ENCODE assay signal across 10 mouse cellular contexts in the genomic region with DNA sequence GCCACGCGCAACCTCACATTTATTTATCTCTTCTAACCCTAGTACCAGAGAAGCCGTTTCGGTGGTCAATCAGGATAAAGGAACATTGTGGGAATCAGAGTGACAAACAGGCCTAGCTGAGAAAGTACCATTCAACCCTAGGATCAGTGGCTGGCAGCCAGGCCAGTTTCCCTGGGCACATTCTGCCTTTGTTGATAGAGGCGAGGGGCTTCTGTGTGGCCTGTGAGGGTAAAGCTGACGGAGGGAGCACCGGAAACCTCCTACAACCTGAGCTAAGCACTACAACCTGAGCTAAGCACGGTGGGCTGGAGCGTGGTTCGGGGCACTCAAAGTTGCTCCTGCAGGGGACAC. TPM values are rescaled to one million over a fixed set of nuclear protein-coding genes. Genes with fewer than 3 reads are reported as not detected.
DNase-seq lines count a peak whose midpoint lies in the region; ATAC-seq lines count a peak whose summit lies in the region.
"Had no signal": no experiment of that assay in that cellular context is flagged by ENCODE, and none has a peak within 500 bp of the region (broad histone marks: within the 10 kb centered on the region; RNA-seq: fewer than 3 reads in every experiment).

No protein-coding gene starts in this region.

- intact Hi-C loops in gastrocnemius, postnatal 36 days (cut with DNase I), result no loop called here

- H3K9me3 ChIP-seq in heart, embryonic 16.5 days (replicated peaks; ENCODE audit: control insufficient read depth, low read length), result no peaks in the 10 kb centered on the region
- no peaks in the 10 kb centered on the region for H3K9me3 ChIP-seq in forebrain, embryonic 16.5 days (ENCODE audit: control insufficient read depth, low read length)
- H3K9me3 ChIP-seq in midbrain, embryonic 13.5 days, result no peaks in the 10 kb centered on the region

- H3K27ac ChIP-seq in heart, embryonic 16.5 days (ENCODE audit: low read length), result no peak overlapping the region
- H3K27ac ChIP-seq in forebrain, embryonic 16.5 days (ENCODE audit: low read length), result no peak overlapping the region
- peak overlapping the region; percentile 30; the same call in 1 of the 2 replicates for H3K27ac ChIP-seq in midbrain, embryonic 13.5 days

- no peak overlapping the region for H3K9ac ChIP-seq in heart, embryonic 16.5 days (ENCODE audit: low read length)
- peak overlapping the region; percentile 49 for H3K9ac ChIP-seq in forebrain, embryonic 16.5 days (replicated peaks; ENCODE audit: low read depth, low read length)
- H3K9ac ChIP-seq in midbrain, embryonic 13.5 days (replicated peaks), result peak overlapping the region; percentile 52; the same call in 1 of the 2 replicates

- ATAC-seq in heart, embryonic 16.5 days (replicated peaks; ENCODE audit: extremely low read depth, insufficient read depth, low FRiP score), result no peak
- ATAC-seq in forebrain, embryonic 16.5 days, result peak; percentile 32
- ATAC-seq in midbrain, embryonic 13.5 days, result peak; percentile 53

- H3K4me2 ChIP-seq in heart, embryonic 16.5 days (ENCODE audit: low read depth, low read length), result peak overlapping the region; percentile 68
- H3K4me2 ChIP-seq in forebrain, embryonic 16.5 days (ENCODE audit: low read length), result peak overlapping the region; percentile 67
- peak overlapping the region; percentile 62 for H3K4me2 ChIP-seq in midbrain, embryonic 13.5 days (replicated peaks)

- H3K27me3 ChIP-seq in heart, embryonic 16.5 days (ENCODE audit: control insufficient read depth, insufficient read depth, low read length), result no peaks in the 10 kb centered on the region
- no peaks in the 10 kb centered on the region for H3K27me3 ChIP-seq in forebrain, embryonic 16.5 days (replicated peaks; ENCODE audit: control insufficient read depth, insufficient read depth, low read length)
- no peaks in the 10 kb centered on the region for H3K27me3 ChIP-seq in midbrain, embryonic 13.5 days

- WGBS in heart, embryonic 16.5 days, result 36% methylated on average over 10 of the region's 10 CpGs
- WGBS in forebrain, embryonic 16.5 days, result 18% methylated on average over 10 of the region's 10 CpGs
- 22% methylated on average over 10 of the region's 10 CpGs for WGBS in midbrain, embryonic 13.5 days

- no peaks in the 10 kb centered on the region for H3K36me3 ChIP-seq in heart, embryonic 16.5 days (ENCODE audit: control insufficient read depth, insufficient read depth)
- H3K36me3 ChIP-seq in forebrain, embryonic 16.5 days (ENCODE audit: control insufficient read depth, insufficient read depth), result no peaks in the 10 kb centered on the region
- H3K36me3 ChIP-seq in midbrain, embryonic 13.5 days, result no peaks in the 10 kb centered on the region

- H3K4me1 ChIP-seq in heart, embryonic 16.5 days (ENCODE audit: control insufficient read depth, insufficient read depth, low read length), result peaks cover 6% of the 10 kb centered on the region; the same call in 1 of the 2 replicates
- 0 out of 2 replicates have a peak, but pooled peaks cover 7% of the 10 kb centered on the region for H3K4me1 ChIP-seq in forebrain, embryonic 16.5 days (replicated peaks; ENCODE audit: control insufficient read depth, insufficient read depth, low read length)
- peaks cover 8% of the 10 kb centered on the region; the same call in 1 of the 2 replicates for H3K4me1 ChIP-seq in midbrain, embryonic 13.5 days (replicated peaks)

- no peak for DNase-seq in heart, adult 8-10 months (ENCODE audit: low spot score)
- DNase-seq in cerebellum, adult 11 months, result peak; percentile 15
- no peak for DNase-seq in gastrocnemius, postnatal 36 days
- no peak for DNase-seq in urinary bladder, adult 2 months (ENCODE audit: low spot score)
- DNase-seq in urinary bladder, postnatal 4 days (ENCODE audit: low spot score in 2 of 2), result no peak

- no peak overlapping the region for H3K4me3 ChIP-seq in heart, embryonic 16.5 days (ENCODE audit: low read length)
- peak overlapping the region; percentile 53 for H3K4me3 ChIP-seq in forebrain, embryonic 16.5 days (replicated peaks; ENCODE audit: low read length)
- H3K4me3 ChIP-seq in midbrain, embryonic 13.5 days (replicated peaks), result peak overlapping the region; percentile 47
- H3K4me3 ChIP-seq: erythroblast, embryonic 14.5 days had no signal

RNA-seq across cellular contexts. Expression of a gene that starts 37.1 kb away (rescaled TPM):
- polyA plus RNA-seq in heart, embryonic 16.5 days (2015; fragmentation: Nextera tagmentation; extraction: Ambion mirVana), result 0.54 and 1.1 TPM in 2 replicates
- not detected for total RNA-seq in heart, adult 8-10 months (2022)
- polyA plus RNA-seq in forebrain, embryonic 16.5 days (2015; fragmentation: Nextera tagmentation; extraction: Ambion mirVana), result 0.13 TPM in 1 of 2 replicates, not detected in the other
- polyA plus RNA-seq in midbrain, embryonic 13.5 days (2015; fragmentation: Nextera tagmentation; extraction: Ambion mirVana), result 0.09 and 0.28 TPM in 2 replicates
- not detected for total RNA-seq in gastrocnemius, postnatal 36 days (2021)
- polyA plus RNA-seq in urinary bladder, adult 2 months (2012; rRNA removed), result 0.07 and 0.12 TPM in 2 replicates
- total RNA-seq: neutrophil, adult 5-6 weeks had no signal
- polyA plus RNA-seq: erythroblast, embryonic 14.5 days had no signal

RNA-seq across cellular contexts. Expression of a gene that starts 44.0 kb away (rescaled TPM):
- polyA plus RNA-seq in heart, embryonic 16.5 days (2015; fragmentation: Nextera tagmentation; extraction: Ambion mirVana), result not detected in 2 replicates
- not detected for total RNA-seq in heart, adult 8-10 months (2022)
- polyA plus RNA-seq in forebrain, embryonic 16.5 days (2015; fragmentation: Nextera tagmentation; extraction: Ambion mirVana), result not detected in 2 replicates
- polyA plus RNA-seq in midbrain, embryonic 13.5 days (2015; fragmentation: Nextera tagmentation; extraction: Ambion mirVana), result not detected in 2 replicates
- total RNA-seq in gastrocnemius, postnatal 36 days (2021), result not detected
- polyA plus RNA-seq in urinary bladder, adult 2 months (2012; rRNA removed), result 0.27 and 0.29 TPM in 2 replicates
- total RNA-seq: neutrophil, adult 5-6 weeks had no signal
- polyA plus RNA-seq: erythroblast, embryonic 14.5 days had no signal
